Mouse (Mus musculus) lung, embryonic 14.5 days (tissue): ENCODE results near the gene Bex1. TPM values are rescaled to one million over a fixed set of nuclear protein-coding genes. Genes with fewer than 3 reads are reported as not detected.

Experiments used
- ATAC-seq: fragments of 200-750 bp; cut with Nextera tagmentation; 2 replicates; pipeline ENCODE4 v1.8.0; 2017; ENCODE audit warnings: mild to moderate bottlenecking, moderate TSS enrichment, moderate library complexity; ENCODE audit not compliant: insufficient read depth
- DNase-seq: peaks from one replicate; pipeline ENCODE4 v3.0.0-alpha.2; 2015
- H3K27ac ChIP-seq: fragments of 300-500 bp; sonication (generic); 2 replicates; pipeline ENCODE4 v1.5.1; 2014; ENCODE audit warnings: low read depth, mild to moderate bottlenecking, moderate library complexity
- H3K27me3 ChIP-seq: fragments of 300-500 bp; sonication (generic); 2 replicates; pipeline ENCODE4 v1.6.1; 2014; ENCODE audit warnings: low read length, control low read depth; ENCODE audit not compliant: insufficient read depth
- H3K36me3 ChIP-seq: fragments of 300-500 bp; sonication (generic); 2 replicates; pipeline ENCODE4 v1.6.1; 2014; ENCODE audit warnings: control low read depth; ENCODE audit not compliant: insufficient read depth
- H3K4me1 ChIP-seq: fragments of 300-500 bp; sonication (generic); 2 replicates; pipeline ENCODE4 v1.6.1; 2014; ENCODE audit warnings: antibody characterized with exemption, control low read depth; ENCODE audit not compliant: insufficient read depth
- H3K4me2 ChIP-seq: fragments of 300-500 bp; sonication (generic); 2 replicates; pipeline ENCODE4 v1.6.1; 2014; ENCODE audit warnings: mild to moderate bottlenecking
- H3K4me3 ChIP-seq: fragments of 300-500 bp; sonication (generic); 2 replicates; pipeline ENCODE4 v1.5.1; 2014; ENCODE audit warnings: low read depth, low read length
- H3K9ac ChIP-seq: fragments of 300-500 bp; sonication (generic); 2 replicates; pipeline ENCODE4 v1.6.1; 2014
- H3K9me3 ChIP-seq: fragments of 300-500 bp; sonication (generic); 2 replicates; pipeline ENCODE4 v1.6.1; 2016; ENCODE audit warnings: low read depth, low read length, control low read depth
- CTCF ChIP-seq: IDR thresholded peaks from 2 replicates; pipeline ENCODE4 v1.5.1; 2016; ENCODE audit warnings: antibody characterized with exemption, low read depth
- WGBS: fragments of 180-500 bp; shearing (Covaris S2); extraction: QIAGEN DNeasy Blood & Tissue Kit; methylation state at CpG from one replicate; pipeline ENCODE4 v1.1.7; 2014; 5-methylcytosine and 5-hydroxymethylcytosine counted together
- microRNA-seq: library from miRNA; unstranded; fragments of <30 nt; microRNA quantifications from one replicate; pipeline ENCODE4, GENCODE M21; 2016; ENCODE audit warnings: borderline number of aligned reads
- polyA plus RNA-seq: library from polyadenylated mRNA; unstranded; fragments of >200 nt; fragmentation: Nextera tagmentation; extraction: Ambion mirVana; gene quantifications from 2 replicates; pipeline ENCODE4 v1.2.1, GENCODE M21; 2014

Bex1 gene
- polyA plus RNA-seq, 1 experiment from 2014 or later: 85.9 TPM

- H3K4me3 ChIP-seq: peak overlapping the region; percentile 61
- 11% methylated on average over 24 of the region's 24 CpGs for WGBS
These were observed 43.9 kb downstream of the Bex1 start for GRCm38 (mm10) chrX:136171189-136172117.

GRCm38 (mm10) chrX:136170625-136171024 lies 44.7 kb downstream of the Bex1 start:
- Histone ChIP-seq H3K9me3 (no peaks in the 10 kb centered on the region), H3K4me2 (peak overlapping the region; percentile 64), H3K27me3 (no peaks in the 10 kb centered on the region), H3K9ac (peak overlapping the region; percentile 40; the same call in 1 of the 2 replicates), H3K4me1 (no peaks in the 10 kb centered on the region), H3K36me3 (0 out of 2 replicates have a peak, but pooled peaks cover 7% of the 10 kb centered on the region), H3K4me3 (peak overlapping the region; percentile 61), H3K27ac (no peak overlapping the region)
- no peak for TF ChIP-seq CTCF
- DNase-seq: no peak
- 28% methylated on average over 10 of the region's 10 CpGs for WGBS
- no peak for ATAC-seq

More at GRCm38 (mm10) chrX:136171189-136172117, 43.9 kb downstream of the Bex1 start:
- H3K9me3 ChIP-seq: no peaks in the 10 kb centered on the region
- H3K36me3 ChIP-seq: 0 out of 2 replicates have a peak, but pooled peaks cover 7% of the 10 kb centered on the region
- H3K4me2 ChIP-seq: peak overlapping the region; percentile 64
- no peaks in the 10 kb centered on the region for H3K4me1 ChIP-seq
- peak; percentile 84 for DNase-seq
- H3K27ac ChIP-seq: peak overlapping the region; percentile 94
- TF ChIP-seq CTCF: no peak
- ATAC-seq: peak; percentile 62
- no peaks in the 10 kb centered on the region for H3K27me3 ChIP-seq
- H3K9ac ChIP-seq: peak overlapping the region; percentile 77

Small RNAs within 50 kb of the gene (microRNA-seq; reads per million reads assigned to microRNA genes)
- not detected for gene Mir6383

Other genes with a start within 250 kb of the Bex1 start
- 66.9 and 68.9 TPM in 2 replicates for gene Arxes2, start 221.7 kb downstream of the Bex1 start, polyA plus RNA-seq
- 31.1 and 32.9 TPM in 2 replicates for gene Arxes1, start 182.1 kb downstream of the Bex1 start, polyA plus RNA-seq
- 55.6 and 64.8 TPM in 2 replicates for gene Bex2, start 147.3 kb downstream of the Bex1 start, polyA plus RNA-seq
- gene Nxf3, start 130.3 kb downstream of the Bex1 start, polyA plus RNA-seq: 0.12 TPM in 1 of 2 replicates, not detected in the other
- 128 and 138 TPM in 2 replicates for gene Bex4, start 76.5 kb downstream of the Bex1 start, polyA plus RNA-seq
- 193 and 206 TPM in 2 replicates for gene Tceal8, start 43.2 kb downstream of the Bex1 start, polyA plus RNA-seq
- gene Tceal5, start 11.6 kb downstream of the Bex1 start, polyA plus RNA-seq: 1.1 and 1.6 TPM in 2 replicates
- 0.20 and 0.51 TPM in 2 replicates for gene Tceal7, start 734 bp downstream of the Bex1 start, polyA plus RNA-seq
- 592 and 639 TPM in 2 replicates for gene Tceal9, start 29.6 kb upstream of the Bex1 start, polyA plus RNA-seq
- 513 and 523 TPM in 2 replicates for gene Bex3, start 54.7 kb upstream of the Bex1 start, polyA plus RNA-seq